Mouse (Mus musculus): ENCODE results near the gene Pdzd3.
A peak's percentile ranks its signal among the peaks of the same experiment; 100 is the strongest.

Pdzd3 gene

DNA sequence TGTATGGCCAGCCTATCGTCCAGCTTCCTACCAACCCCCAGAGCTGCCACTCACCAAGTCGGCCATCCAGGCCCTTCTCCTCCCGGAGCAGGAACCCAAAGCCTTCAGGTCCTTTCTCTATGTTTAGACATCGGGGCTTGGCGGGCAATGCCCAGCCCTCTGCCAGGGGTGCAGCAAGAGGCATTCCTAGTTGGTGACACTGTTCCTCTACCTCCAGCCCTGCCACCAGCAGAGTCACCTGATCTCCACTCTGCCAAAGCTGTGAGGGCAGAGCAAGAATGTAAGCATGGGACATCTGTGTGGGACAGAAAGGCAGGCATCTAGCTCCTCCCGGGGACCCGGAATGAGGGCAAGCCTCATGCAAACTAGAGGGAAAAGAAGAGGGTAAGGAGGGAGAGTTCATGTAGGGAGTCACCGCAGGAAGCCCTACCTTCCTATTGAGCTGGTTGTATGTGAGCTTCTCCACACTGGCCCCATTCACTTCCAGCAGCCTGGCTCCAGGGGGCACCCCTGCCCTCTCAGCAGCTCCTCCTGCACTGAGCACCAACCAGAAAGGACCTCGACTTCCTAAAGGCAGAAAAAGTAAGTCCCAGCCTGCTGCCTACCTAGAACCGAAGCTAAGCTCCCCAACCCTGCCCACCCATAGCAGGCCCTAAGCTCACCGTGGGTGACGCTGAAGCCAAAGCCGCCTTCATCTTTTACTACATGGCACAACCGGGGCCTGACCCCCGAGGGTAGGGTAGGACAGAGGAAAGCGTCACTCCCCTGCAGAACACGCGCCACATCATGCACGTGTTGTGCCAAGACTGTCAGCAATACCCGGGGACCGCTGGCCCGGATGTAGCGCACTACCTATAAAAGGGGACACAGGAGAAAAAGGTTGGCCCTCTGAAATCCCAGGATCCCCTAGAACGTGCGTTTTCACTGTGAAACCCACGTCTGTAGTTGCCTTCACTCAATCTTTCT is 1.8 kb downstream of the Pdzd3 start:
- DNase-seq, result peak; percentile 71

DNA sequence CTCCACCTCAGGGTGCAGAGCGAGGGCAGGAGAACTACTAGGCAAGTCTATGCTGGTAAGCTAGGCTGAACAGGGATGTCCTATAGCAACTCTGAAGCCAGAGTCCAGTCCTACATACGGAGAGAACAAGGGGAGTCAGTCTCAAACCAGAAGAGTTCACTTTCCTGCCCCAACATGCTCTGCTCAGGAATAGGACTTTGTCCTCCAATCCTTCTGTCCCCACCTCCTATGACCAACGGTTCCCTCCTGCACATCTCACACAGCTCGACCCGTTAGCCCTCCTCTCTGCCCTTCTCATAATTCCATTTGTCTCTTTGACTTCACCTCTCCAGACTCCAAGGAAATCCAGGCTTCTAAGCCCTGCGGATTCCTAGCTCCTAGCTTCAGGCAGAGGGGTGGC is 3.4 kb downstream of the Pdzd3 start:
- DNase-seq, result no peak

DNA sequence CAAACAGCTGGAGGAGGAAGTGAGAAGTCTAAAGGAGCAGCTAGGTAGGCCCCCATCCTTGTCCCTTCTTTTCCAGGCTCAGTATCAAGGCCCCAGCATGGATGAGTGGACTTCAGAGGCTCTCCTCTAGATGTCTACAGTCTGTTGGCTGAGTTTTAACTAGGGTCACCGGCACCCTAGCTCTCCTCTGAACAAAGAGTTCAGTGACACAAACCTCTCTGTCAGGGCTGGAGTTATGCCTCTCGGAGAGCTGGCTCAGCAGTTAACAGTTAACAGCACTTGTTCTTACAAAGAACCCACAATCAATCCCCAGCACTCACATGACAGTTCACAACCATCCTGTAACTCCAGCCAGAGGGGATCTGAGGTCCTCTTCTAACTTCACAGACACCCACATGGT is 7.7 kb downstream of the Pdzd3 start:
- DNase-seq, result no peak

DNA sequence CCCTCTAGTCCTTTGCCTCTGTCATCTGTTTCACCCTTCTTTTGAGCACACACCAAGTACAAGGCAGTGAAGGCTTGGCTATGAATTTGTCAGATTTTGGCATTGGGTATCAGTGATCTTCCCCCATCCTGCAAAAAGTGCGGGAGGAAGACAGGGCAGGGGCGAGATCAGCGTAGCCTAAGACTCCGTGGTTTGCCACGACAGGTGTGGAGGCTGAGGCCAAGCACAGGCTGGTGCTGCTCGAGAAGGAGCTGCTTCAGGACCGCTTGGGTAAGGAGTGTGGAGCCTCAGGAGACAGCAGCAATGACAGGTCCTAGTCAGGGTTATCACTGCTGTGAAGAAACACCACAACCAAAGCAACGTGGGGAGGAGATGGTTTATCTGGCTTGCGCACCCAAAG is 9.9 kb downstream of the Pdzd3 start:
- no peak for DNase-seq

DNA sequence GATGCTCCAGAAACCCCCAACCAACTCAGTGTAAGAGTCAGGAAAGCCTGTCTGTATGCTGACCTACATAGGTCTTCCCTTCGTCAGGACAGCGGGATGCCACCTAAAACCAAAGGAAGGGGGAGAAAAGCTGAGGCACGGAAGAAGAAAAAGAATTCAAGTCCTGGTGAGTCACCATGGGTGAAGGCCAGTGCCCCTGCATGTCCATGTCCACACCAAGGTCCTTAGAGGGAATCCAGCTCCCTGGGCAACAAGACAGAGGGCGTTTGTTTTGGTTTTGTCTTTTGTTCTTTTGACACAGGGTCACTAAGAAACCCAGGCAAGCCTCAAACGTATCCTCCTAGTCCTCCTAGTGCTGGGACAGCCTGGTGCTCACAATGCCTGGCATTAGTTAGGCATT is 10.4 kb downstream of the Pdzd3 start:
- DNase-seq, result no peak

DNA sequence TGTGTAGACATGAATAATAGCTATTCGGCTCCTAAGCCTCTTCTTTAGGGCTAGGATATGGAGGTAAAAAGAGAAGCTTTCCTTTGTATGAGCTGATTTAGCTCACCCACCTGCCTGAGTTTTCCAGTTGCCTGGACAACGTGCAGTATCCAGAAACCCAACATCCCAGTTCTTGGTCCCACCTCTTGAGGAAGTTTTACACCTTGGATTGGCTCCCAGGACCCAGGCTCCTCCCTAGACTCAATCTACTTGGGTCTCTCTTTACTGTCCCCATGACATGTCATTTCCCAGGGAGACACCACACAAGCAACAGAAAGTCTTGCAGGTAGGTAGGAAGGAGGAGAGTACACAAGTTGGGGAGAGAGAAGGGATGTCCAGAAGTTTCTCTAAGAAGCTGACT is 10.9 kb downstream of the Pdzd3 start, which contains the start of gene Ccdc153:
TSS of gene Ccdc153 (plus strand) at position 278 of the 400 bp plus-strand sequence.
- DNase-seq, result no peak

DNA sequence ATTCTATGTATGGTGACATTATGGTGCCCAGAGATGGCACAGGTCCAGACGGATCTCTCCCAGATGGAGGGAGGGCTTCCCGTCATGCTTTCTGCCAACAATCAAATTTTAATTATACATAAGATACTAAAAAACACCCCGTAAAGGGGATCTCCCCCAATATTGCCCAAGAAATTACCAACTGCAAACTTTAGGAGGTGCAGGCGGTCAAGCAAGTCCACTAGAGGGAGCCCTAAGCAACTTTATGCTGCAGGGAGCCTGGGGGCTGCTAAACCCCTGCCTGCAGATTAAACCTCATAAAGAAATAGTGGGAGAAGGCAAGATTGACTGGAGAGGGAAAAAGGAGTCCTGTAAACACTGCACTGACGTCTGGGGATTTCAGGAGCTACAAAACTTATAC is 11.8 kb downstream of the Pdzd3 start:
- peak; percentile 75 for DNase-seq

DNA sequence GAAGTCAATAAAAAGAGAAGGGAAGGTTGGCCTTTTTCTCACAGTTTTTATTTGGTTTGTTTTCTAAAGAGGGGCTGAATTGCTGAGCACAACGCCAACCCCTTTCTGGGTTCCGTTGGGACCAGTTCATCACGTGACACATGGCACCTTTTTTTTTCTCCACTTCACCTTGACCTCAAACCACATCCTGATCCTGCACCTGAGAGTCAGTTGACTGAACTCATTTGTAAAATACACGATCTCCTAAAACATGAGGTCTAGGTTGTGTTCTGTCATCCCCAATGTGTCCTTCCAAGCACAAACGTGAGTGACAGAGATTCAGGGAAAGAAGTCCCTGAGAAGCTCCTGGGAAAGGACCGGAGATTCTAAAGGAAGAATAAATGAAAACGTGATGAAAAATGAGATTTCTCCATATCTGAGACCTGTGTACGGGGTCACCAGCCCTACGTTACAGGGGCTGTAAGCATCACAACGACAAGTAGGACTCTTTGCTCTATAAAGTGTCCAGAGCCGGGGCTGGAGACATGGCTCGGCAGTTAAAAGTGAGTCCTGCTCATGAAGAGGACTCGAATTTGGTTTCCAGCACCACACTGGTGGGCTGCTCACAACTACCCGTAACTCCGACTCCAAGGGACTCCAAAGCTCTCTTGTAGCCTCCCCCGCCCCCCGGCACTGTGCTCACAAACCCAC is 12.6 kb downstream of the Pdzd3 start:
- DNase-seq, result no peak

DNA sequence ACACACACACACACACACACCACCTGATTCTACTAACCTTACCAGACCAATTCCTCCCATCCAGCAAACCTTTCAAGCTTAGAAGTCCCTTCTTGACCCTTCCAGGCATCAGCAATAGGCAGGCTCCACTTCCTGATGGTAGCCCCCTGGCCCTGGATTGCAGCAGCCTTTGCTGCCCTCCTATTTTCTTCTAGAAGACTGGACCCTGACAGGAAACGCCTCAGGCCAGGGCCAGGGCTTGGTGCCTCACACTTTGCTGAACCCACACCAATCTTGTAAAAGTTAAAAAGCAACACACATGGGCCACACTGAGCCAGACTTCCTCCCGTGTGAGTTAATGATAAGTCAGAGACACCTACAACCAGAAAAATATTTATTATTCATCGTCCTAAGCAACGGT is 14.1 kb downstream of the Pdzd3 start:
- no peak for DNase-seq

DNA sequence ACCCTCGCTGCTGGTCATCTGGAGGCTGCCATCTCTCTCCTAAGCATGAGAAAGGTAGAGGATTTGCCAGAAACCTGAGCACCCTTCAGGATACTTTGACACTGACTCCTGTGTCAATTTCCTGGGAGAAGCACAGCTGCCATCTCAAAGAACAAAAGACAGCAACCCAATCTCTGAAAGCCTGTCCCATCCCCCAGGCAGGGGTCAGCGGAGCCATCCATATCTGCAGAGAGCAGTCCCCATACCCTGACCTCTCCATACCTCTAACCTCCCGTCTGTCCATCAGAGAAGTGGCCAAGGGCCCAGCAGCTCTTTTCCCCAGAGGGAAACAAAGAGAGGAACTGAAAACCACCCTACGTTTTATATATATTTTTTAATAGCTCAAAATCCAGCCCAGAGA is 14.7 kb downstream of the Pdzd3 start:
- no peak for DNase-seq

DNA sequence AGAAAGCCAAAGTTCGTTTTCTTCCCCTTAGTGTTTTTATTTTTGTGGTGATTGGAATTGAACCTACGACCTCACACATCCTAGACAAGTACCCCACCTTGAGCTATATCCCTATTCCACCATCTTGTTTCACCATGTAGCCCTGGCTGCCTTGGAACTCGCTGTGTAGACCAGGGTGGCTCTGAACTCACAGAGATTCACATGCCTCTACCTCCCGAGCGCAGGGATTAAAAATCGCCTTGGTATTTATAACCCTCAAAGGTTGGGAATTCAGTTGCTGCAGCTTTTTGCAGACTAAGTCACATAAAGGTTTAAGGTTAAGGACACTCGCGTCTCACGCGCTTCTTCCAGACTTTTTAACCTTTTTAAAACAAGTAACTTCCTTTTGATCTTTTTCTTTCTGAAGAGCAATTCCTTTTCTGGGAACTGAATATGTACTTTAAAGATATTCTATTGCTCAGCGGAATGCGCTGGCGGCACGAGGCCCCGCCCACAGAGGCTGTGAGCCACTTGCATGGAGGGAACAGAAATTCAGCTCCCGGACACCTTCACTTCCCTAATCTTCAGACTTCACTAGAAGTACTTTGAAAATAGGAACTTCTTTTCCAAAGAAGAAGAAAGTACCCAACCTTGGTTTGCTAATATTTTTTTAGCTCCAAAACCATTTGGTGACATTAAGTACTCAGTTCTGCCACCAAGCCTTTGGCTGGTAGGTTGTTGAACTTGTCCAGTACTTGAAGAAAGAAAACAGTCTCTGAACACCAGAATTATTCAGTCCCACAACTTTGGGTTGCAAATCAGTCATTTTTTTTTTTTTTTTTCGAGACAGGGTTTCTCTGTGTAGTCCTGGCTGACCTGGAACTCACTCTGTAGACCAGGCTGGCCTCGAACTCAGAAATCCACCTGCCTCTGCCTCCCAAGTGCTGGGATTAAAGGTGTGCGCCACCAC is 16.5 kb downstream of the Pdzd3 start:
- peak; percentile 65 for DNase-seq

DNA sequence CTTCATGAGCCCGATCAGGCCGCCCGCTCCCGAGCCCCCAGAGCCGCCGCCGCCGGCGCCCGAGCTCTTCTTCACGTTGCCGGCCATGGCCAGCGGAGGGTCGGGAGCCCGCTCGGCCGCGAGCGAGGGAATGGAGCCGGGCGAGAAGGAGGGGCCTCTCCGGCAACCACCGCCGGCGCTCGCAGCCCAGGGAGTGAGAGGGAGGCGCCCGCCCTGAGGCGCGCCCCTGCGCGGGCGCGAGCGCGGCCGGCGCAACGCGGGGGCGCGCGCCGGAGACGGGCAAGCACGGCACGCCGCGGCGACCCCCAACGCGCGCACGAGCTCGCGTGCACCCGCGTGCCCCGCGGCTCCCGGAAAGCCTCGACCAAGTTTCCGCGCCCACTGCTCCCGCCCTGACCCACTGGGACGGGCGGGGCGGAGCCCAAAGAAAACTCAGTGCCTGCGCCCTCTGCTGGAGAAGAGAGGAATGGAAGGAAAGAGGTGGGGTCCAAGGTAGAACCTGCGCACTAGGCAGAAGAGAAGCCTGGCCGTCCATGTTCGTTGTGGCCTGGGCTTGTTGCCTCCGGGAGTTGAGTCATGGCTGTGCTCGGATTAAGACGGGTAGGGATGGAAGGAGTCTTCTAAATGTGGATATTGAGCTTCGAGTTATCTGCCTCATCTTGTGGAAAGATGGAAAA is 17.3 kb downstream of the Pdzd3 start, which contains the start of gene Cbl:
TSS of gene Cbl (minus strand) at position 248 of the 677 bp plus-strand sequence.
- peak; percentile 99 for DNase-seq

DNA sequence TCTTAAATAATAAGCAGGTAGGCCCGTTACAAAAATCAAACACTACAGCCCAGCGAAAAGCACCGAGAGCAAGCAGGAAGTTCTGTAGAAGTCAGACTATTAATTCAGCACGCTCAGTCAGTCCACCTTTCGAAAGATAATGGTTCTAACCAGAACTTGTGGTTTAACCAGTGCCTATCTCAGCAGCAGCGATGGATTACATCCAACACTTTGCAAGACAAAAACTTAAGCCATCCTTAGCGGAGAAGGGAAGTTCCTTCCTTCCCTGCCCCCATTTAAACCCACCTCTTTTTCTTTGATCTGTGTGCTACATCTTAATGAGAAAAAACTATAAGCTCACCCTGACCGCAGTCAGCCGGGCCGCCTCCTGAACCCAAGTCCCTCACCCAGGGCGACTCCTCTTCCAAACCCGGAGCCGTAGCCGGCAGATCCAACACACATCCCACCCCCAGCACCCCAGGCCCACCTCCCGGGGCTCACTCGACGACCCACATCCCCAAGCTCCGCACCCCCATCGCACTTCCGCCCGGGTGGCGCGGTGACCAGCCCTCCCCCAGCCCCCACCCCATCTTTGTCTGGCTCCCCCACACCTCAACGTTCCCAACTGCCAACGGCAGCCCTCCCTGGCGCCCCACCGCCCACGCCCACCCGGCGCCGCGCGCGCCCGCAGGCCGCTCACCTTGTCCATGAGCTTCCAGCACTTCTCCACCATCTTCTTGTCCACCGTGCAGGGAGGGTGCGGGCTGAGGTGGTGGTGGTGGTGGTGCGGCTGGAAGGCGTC is 18.1 kb downstream of the Pdzd3 start:
- no peak for DNase-seq

DNA sequence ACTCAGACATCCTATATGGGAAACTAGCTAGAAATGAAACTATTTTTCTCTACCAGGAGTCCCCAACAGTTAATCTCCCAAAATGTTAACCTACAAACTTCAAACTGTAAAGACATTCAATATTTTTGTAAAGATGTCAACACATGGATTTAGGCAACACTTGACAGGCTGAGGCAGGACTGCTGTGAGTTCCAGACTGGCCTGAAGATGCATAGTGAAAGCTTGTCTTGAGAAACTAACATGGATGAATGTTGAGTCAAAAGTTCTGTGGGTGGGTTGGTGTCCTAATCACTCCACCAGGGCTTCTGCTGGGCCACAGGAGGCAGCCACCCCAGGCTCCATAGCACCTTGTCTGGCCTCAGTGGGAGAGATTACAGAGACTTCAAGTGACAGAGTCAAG is 19.7 kb downstream of the Pdzd3 start:
- DNase-seq, result no peak

DNA sequence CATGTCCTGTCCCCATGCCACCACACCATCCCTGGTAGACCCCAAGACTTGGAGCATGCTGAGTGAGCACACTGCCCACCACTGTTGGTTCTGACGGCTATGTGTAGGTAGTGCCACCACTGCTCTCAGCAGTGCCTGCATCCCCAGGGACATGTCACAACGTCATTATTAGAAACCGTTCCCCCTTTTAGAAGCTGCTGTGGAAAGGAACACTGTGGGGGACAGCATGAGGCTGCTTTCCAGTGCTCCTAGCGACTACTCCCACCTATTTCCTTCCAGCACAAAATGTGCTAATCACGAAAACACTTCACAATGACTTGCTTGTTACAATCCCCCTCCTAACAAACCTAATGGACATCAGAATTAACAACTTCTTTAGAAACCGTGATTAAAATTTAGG is 25.3 kb downstream of the Pdzd3 start:
- no peak for DNase-seq

DNA sequence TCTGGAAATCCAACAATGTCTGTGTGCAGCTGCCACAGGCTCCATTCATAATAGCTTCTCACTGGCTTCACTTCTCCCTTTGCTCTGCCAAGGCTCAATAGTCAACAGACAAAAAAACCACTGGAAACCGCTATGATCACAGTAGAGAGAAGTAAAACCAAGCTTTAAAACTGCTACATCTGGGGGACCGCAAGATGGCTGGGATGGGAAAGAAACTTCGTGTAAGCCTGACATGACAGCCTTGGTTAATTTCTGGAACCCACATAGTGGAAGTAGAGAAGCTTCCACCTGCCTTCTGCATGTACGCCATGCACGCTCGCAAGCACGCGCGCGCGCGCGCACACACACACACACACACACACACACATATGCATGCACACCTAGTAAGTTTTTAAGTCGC is 37.7 kb downstream of the Pdzd3 start:
- DNase-seq, result no peak

DNA sequence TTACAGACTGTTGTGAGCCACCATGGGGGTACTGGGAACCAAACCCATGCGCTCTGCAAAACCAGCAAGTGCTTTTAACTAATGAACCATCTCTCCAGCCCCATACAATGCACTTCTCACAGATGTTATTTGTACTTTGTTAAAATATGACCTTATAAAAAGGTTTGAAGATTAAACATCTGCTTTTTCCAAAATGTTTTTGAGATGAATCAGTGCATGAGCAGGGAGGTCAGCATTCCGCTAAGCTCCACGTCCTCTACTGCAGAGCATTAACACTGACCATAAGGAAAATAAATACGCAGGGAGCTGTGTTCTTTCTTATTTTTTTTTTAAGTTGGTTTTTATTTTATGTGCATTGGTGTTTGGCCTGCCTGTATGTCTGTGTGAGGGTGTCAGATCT is 38.9 kb downstream of the Pdzd3 start:
- DNase-seq, result no peak

DNA sequence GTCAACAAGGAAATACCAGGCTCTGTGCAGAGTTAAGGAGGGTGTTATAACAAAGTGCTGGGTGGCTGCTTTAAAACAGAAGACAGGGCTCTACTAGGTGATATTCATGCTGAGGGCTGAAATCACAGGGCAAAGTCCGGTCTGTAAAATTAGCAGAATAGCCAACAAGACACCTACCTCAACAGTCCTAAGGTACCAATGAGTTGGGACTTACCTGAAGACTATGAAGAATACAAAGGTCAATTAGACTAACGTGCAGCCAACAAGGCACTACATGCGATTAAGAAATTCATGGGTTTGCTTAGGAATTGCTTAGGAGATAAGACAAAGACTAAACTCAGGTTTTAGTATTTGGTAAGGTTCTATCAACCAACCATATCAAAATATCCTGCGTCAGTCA is 41.9 kb downstream of the Pdzd3 start:
- no peak for DNase-seq

DNA sequence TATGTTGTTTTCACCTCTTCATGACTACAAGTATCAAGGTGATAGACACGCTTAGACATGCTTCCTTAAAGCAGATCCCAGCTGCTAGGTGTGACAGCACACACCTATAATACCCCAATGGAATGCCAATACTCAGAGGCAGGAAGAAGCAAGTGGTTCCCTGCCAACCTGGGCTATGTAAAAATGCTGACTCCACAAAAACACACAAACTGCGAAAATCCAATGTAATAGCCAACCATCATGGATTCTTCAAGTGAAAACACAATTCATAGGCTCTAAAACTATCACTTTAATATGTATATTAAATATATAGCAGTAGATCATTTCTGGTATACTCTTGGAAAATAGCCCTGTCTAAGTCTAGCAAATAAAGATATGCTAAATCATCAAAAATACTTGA is 43.4 kb downstream of the Pdzd3 start:
- DNase-seq, result no peak

DNA sequence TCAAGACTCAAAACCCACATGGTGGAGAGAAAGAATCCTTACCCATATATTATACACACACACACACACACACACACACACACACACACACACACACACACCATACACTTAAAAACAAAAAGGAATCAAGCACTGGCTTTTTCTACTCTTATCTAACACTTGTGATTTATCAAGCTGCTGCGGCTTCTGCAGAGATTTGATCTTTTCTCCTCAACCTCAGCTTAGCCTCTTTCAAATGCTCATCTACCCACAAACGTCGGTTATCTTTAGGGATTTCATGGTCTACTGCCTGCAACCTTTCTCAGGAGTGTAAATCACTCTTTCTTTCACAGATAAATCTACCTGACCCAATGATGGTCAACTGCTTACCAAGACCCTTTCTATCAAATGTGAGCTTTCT is 50.8 kb downstream of the Pdzd3 start:
- DNase-seq, result no peak

DNA sequence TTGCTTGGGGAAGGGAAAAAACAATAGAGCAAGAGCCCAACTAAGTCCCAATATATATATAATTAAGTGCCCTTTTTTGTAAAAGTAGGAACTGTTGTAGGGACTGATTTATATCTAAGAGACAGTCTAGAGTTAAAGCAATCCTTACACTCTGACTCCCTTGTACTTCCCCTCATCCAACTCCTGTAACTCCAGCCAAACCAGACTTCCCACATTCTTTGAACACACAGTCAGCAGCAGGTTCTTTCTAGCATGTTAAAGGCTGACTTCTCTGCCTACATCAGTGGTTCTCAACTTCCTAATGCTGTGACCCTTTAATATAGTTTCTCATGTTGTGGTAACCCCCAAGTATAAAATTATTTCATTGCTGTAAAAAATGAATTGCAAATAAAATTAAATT is 51.7 kb downstream of the Pdzd3 start:
- peak; percentile 22 for DNase-seq

DNA sequence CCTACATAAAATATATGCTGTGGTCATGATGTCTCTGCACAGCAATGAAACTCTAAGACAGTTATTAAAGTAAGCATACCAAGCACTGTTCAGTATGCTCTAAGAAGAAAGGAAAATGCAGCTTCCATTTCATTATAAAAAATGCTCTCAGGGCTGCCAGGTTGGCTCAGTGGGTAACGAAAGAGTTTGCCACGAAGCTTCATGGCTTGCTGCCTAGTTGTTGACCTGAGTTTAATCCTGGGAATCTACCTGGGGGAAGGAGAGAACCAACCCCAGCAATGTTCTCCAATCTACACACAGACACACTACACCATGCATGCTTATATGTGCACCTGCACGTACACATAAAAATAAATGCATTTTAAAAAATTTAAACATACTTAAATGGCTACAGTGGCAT is 52.1 kb downstream of the Pdzd3 start:
- DNase-seq, result no peak
